Mouse (Mus musculus) embryonic facial prominence, embryonic 11.5 days (tissue): ENCODE data around the gene Crebbp. TPM values are rescaled to one million over a fixed set of nuclear protein-coding genes. Genes with fewer than 3 reads are reported as not detected.

ENCODE experiments used
- ATAC-seq: fragments of 200-750 bp; cut with Nextera tagmentation; replicated peaks from 2 replicates; pipeline ENCODE4 v1.8.0; 2017; ENCODE audit warnings: low read depth; ENCODE audit not compliant: insufficient number of reproducible peaks, low FRiP score, low TSS enrichment
- DNase-seq: peaks from one replicate; pipeline ENCODE4 v3.0.0-alpha.2; 2015; ENCODE audit warnings: low spot score
- H3K27ac ChIP-seq: fragments of 300-500 bp; sonication (generic); replicated peaks from 2 replicates; pipeline ENCODE4 v1.5.1; 2014; ENCODE audit warnings: mild to moderate bottlenecking, low read depth, low read length, control low read depth
- H3K27me3 ChIP-seq: fragments of 300-500 bp; sonication (generic); 2 replicates; pipeline ENCODE4 v1.6.1; 2014; ENCODE audit warnings: mild to moderate bottlenecking, low read length, moderate library complexity, mixed read lengths; ENCODE audit not compliant: control insufficient read depth, insufficient read depth
- H3K36me3 ChIP-seq: fragments of 300-500 bp; sonication (generic); replicated peaks from 2 replicates; pipeline ENCODE4 v1.6.1; 2014; ENCODE audit warnings: low read depth, mild to moderate bottlenecking, low read length, moderate library complexity, mixed read lengths; ENCODE audit not compliant: control insufficient read depth, insufficient read depth
- H3K4me1 ChIP-seq: fragments of 300-500 bp; sonication (generic); 2 replicates; pipeline ENCODE4 v1.6.1; 2014; ENCODE audit warnings: low read length, mixed read lengths; ENCODE audit not compliant: control insufficient read depth, insufficient read depth
- H3K4me2 ChIP-seq: fragments of 300-500 bp; sonication (generic); 2 replicates; pipeline ENCODE4 v1.6.1; 2014; ENCODE audit warnings: low read depth, mild to moderate bottlenecking, control low read depth, low read length, moderate library complexity
- H3K4me3 ChIP-seq: fragments of 300-500 bp; sonication (generic); 2 replicates; pipeline ENCODE4 v1.5.1; 2014; ENCODE audit warnings: low read depth, low read length, control low read depth
- H3K9ac ChIP-seq: fragments of 300-500 bp; sonication (generic); replicated peaks from 2 replicates; pipeline ENCODE4 v1.6.1; 2014; ENCODE audit warnings: mild to moderate bottlenecking, control low read depth, low read length
- H3K9me3 ChIP-seq: fragments of 300-500 bp; sonication (generic); replicated peaks from 2 replicates; pipeline ENCODE4 v1.6.1; 2016; ENCODE audit warnings: mild to moderate bottlenecking, low read length, inconsistent platforms, mixed read lengths; ENCODE audit not compliant: control insufficient read depth
- WGBS: fragments of 180-500 bp; shearing (Covaris S2); extraction: QIAGEN DNeasy Blood & Tissue Kit; methylation state at CpG from one replicate; pipeline ENCODE4 v1.1.7; 2014; 5-methylcytosine and 5-hydroxymethylcytosine counted together
- polyA plus RNA-seq: library from polyadenylated mRNA; unstranded; fragments of >200 nt; fragmentation: Nextera tagmentation; extraction: Ambion mirVana; gene quantifications from 2 replicates; pipeline ENCODE4 v1.2.1, GENCODE M21; 2014

Gene Crebbp
- polyA plus RNA-seq, 1 experiment from 2014 or later = 32.1 TPM

- Histone ChIP-seq H3K36me3 (no peaks in the 10 kb centered on the region), H3K4me3 (no peak overlapping the region), H3K27me3 (no peaks in the 10 kb centered on the region), H3K4me2 (no peak overlapping the region), H3K4me1 (no peaks in the 10 kb centered on the region), H3K9ac (no peak overlapping the region), H3K27ac (no peak overlapping the region), H3K9me3 (no peaks in the 10 kb centered on the region)
- peak; percentile 21 for DNase-seq
- no peak for ATAC-seq
- WGBS = 62% methylated on average over 6 of the region's 6 CpGs
These were observed 139.5 kb downstream of the Crebbp start for GRCm38 (mm10) chr16:4074297-4074696.

DNA sequence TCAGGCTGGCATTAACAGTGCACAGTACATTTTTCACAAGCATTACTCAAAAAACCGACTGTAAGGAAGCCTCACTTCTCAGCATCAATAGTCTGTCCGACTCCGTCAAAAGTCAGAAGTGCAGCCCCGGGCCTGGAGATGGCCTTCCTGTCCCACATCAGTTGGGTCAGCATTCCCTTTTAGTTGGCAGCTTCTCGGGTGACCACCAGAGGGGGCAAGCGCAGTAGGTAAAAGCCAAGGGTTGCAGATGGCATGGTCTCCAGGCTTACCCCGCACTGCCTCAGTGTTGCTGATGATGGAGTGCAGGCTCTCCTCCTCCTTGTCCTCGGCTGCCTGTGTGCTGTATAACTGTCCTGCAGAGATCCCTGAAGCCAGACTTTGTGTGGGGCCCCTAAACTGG lies 145.2 kb downstream of the Crebbp start:
- ATAC-seq = no peak
- H3K36me3 ChIP-seq = no peaks in the 10 kb centered on the region; the same call in 1 of the 2 replicates

DNA sequence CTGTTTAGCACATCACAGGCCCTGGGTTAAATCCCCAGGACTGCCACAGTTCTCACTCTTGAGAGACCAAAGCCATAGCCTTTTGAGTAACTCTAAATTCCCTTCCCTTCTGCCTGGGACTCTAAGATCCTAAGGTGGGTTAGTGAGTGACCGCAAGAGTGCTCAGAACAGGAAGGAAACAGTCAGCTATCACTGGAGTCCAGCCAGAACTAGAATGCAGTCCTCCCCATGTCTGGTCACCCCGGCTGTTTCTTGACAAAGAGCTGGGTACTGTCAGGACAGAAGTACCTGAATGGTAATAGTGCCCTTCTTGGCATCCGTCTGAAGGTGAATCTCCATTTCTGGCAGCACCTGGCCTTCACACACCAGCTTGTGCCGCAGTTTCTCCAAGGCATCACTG lies 148.9 kb downstream of the Crebbp start:
- Histone ChIP-seq H3K9me3 (no peaks in the 10 kb centered on the region), H3K4me3 (no peak overlapping the region), H3K27ac (no peak overlapping the region), H3K36me3 (peaks cover 8% of the 10 kb centered on the region), H3K4me2 (no peak overlapping the region), H3K9ac (no peak overlapping the region), H3K27me3 (no peaks in the 10 kb centered on the region), H3K4me1 (no peaks in the 10 kb centered on the region)
- DNase-seq = no peak
- ATAC-seq = no peak
- 93% methylated on average over 4 of the region's 4 CpGs for WGBS

More for the DNA sequence above, 145.2 kb downstream of the Crebbp start:
- H3K4me3 ChIP-seq = no peak overlapping the region
- no peak overlapping the region for H3K4me2 ChIP-seq
- DNase-seq = peak; percentile 39
- H3K9ac ChIP-seq = no peak overlapping the region
- H3K27me3 ChIP-seq = no peaks in the 10 kb centered on the region
- no peak overlapping the region for H3K27ac ChIP-seq
- no peaks in the 10 kb centered on the region for H3K9me3 ChIP-seq
- no peaks in the 10 kb centered on the region for H3K4me1 ChIP-seq
- 61% methylated on average over 8 of the region's 8 CpGs for WGBS

DNA sequence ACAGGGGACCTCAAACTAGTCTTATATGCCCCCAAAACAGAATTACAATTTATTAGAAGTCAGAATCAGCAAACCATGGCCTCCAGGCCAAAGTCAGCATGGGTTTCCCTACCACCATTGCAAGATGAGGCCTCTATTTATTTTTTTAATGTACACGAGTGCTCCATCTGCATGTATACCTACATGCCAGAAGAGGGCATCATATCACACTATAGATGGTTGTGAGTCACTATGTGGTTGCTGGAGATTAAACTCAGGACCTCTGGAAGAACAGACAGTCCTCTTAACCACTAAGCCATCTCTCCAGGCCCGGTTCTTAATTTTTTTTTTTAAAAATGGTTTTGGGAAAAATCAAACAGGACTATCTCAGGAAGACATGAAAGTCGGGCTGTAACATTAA lies 160.0 kb downstream of the Crebbp start:
- Histone ChIP-seq H3K36me3 (peaks cover 3% of the 10 kb centered on the region), H3K4me3 (no peak overlapping the region), H3K27ac (no peak overlapping the region), H3K27me3 (no peaks in the 10 kb centered on the region), H3K9ac (no peak overlapping the region), H3K9me3 (no peaks in the 10 kb centered on the region), H3K4me2 (no peak overlapping the region), H3K4me1 (no peaks in the 10 kb centered on the region)
- WGBS = 83% methylated on average over 3 of the region's 3 CpGs
- ATAC-seq (no peak), DNase-seq (no peak)

DNA sequence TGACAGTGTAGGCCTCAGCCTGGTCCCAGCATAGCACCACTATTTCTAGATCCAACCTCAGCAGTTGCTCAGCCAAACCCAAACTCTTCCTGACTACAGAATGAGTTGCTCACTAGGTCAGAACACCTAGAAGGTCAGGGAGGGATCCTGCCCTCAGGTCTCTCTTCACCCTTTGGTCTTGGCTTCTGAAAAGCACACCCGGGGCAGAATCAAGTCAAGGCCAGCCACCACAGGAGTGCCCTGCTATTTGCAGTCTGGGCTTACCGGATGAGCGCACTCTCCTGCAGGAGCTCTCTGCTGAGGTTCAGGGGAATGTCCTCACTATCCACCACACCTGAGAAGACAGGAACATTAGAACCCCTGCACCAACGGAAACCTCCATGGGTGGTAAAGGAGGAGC lies 161.2 kb downstream of the Crebbp start:
- no peak overlapping the region for H3K4me2 ChIP-seq
- H3K27me3 ChIP-seq = no peaks in the 10 kb centered on the region
- ATAC-seq (no peak), DNase-seq (no peak)
- 93% methylated on average over 4 of the region's 4 CpGs for WGBS
- no peaks in the 10 kb centered on the region for H3K4me1 ChIP-seq
- no peak overlapping the region for H3K27ac ChIP-seq
- H3K9ac ChIP-seq = no peak overlapping the region
- H3K9me3 ChIP-seq = no peaks in the 10 kb centered on the region
- H3K36me3 ChIP-seq = peaks cover 3% of the 10 kb centered on the region
- no peak overlapping the region for H3K4me3 ChIP-seq

GRCm38 (mm10) chr16:4045524-4045923 lies 168.3 kb downstream of the Crebbp start:
- Histone ChIP-seq H3K4me1 (no peaks in the 10 kb centered on the region), H3K27ac (no peak overlapping the region), H3K36me3 (peaks cover 4% of the 10 kb centered on the region), H3K4me2 (no peak overlapping the region), H3K9me3 (no peaks in the 10 kb centered on the region), H3K9ac (no peak overlapping the region), H3K27me3 (no peaks in the 10 kb centered on the region), H3K4me3 (no peak overlapping the region)
- WGBS = 91% methylated on average over 4 of the region's 4 CpGs
- DNase-seq = no peak
- no peak for ATAC-seq

GRCm38 (mm10) chr16:4044093-4044492 lies 169.7 kb downstream of the Crebbp start:
- H3K9me3 ChIP-seq = no peaks in the 10 kb centered on the region
- H3K27me3 ChIP-seq = no peaks in the 10 kb centered on the region
- DNase-seq = no peak
- H3K9ac ChIP-seq = no peak overlapping the region
- H3K36me3 ChIP-seq = peaks cover 4% of the 10 kb centered on the region
- WGBS = 98% methylated on average over 2 of the region's 2 CpGs
- H3K4me3 ChIP-seq = no peak overlapping the region
- H3K4me1 ChIP-seq = no peaks in the 10 kb centered on the region
- no peak for ATAC-seq
- no peak overlapping the region for H3K27ac ChIP-seq
- H3K4me2 ChIP-seq = no peak overlapping the region

DNA sequence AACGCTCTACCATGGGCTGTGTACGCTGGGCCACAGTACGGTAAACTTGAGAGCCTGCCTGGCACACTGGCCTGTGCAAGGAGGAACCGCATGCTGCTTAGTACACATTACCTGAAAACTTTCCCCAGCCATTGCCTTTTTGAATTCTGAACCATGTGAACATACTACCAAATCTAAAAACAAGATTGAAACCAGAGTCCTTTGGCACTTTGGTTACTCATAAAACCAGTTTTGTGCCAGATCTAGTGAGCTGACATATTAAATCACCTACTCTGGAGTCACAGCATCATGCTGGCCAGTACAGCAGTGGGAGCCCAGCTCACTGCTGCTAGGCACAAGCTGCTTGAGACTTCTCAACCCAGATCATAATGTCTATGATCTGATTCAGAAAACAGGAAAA lies 172.2 kb downstream of the Crebbp start:
- H3K27ac ChIP-seq = no peak overlapping the region
- H3K4me1 ChIP-seq = no peaks in the 10 kb centered on the region
- DNase-seq (no peak), ATAC-seq (no peak)
- H3K4me2 ChIP-seq = no peak overlapping the region
- no peak overlapping the region for H3K9ac ChIP-seq
- H3K9me3 ChIP-seq = no peaks in the 10 kb centered on the region
- no peak overlapping the region for H3K4me3 ChIP-seq
- no peaks in the 10 kb centered on the region for H3K27me3 ChIP-seq
- WGBS = 95% methylated on average over 4 of the region's 4 CpGs
- peaks cover 8% of the 10 kb centered on the region for H3K36me3 ChIP-seq
